ENCODE assay signal across 20 mouse cellular contexts in the genomic region with DNA sequence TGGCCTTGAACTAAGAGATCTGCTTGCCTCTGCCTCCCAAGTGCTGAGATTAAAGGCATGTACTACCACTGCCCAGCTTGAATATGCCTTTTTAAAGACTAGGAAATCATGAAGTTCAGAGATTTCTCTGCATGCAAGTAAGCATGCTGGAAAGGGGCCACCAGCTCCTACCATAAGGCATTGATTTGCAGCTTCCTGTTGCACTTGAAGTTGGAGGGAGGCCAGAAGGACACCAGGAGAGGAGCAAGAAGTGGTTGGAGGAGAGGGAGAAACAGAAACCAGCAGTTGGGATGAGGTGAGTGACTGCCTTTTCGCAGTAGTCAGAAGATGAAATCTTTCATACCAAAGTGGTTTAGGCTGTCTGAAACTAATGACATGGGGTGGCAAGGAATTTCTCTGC.
DNase-seq lines count a peak whose midpoint lies in the region; ATAC-seq lines count a peak whose summit lies in the region.
"Had no signal": no experiment of that assay in that cellular context is flagged by ENCODE, and none has a peak within 500 bp of the region (broad histone marks: within the 10 kb centered on the region; RNA-seq: fewer than 3 reads in every experiment).

No protein-coding gene starts in this region.

- H3K9me3 ChIP-seq in embryonic facial prominence, embryonic 11.5 days (replicated peaks; ENCODE audit: control insufficient read depth, low read length) = no peaks in the 10 kb centered on the region
- no peaks in the 10 kb centered on the region for H3K9me3 ChIP-seq in hindbrain, embryonic 11.5 days (ENCODE audit: control insufficient read depth, low read length)
- H3K9me3 ChIP-seq: forebrain, embryonic 13.5 days; heart, embryonic 15.5 days; limb, embryonic 12.5 days; liver, embryonic 13.5 days; neural tube, embryonic 12.5 days had no signal

- no peak overlapping the region for H3K9ac ChIP-seq in embryonic facial prominence, embryonic 11.5 days (replicated peaks; ENCODE audit: low read length)
- H3K9ac ChIP-seq in hindbrain, embryonic 11.5 days (ENCODE audit: low read depth, low read length) = no peak overlapping the region
- H3K9ac ChIP-seq: forebrain, embryonic 13.5 days; heart, embryonic 15.5 days; limb, embryonic 12.5 days; liver, embryonic 13.5 days; neural tube, embryonic 12.5 days had no signal

- H3K4me1 ChIP-seq in embryonic facial prominence, embryonic 11.5 days (ENCODE audit: control insufficient read depth, insufficient read depth, low read length) = no peaks in the 10 kb centered on the region
- no peaks in the 10 kb centered on the region for H3K4me1 ChIP-seq in hindbrain, embryonic 11.5 days (replicated peaks; ENCODE audit: control insufficient read depth, insufficient read depth, low read length)
- H3K4me1 ChIP-seq: forebrain, embryonic 13.5 days; heart, embryonic 15.5 days; limb, embryonic 12.5 days; liver, embryonic 13.5 days; neural tube, embryonic 12.5 days had no signal

- H3K4me3 ChIP-seq in embryonic facial prominence, embryonic 11.5 days (ENCODE audit: low read depth, low read length) = no peak overlapping the region
- H3K4me3 ChIP-seq in hindbrain, embryonic 11.5 days (ENCODE audit: low read depth, low read length) = no peak overlapping the region
- H3K4me3 ChIP-seq: forebrain, embryonic 13.5 days; heart, embryonic 15.5 days; limb, embryonic 12.5 days; liver, embryonic 13.5 days; neural tube, embryonic 12.5 days had no signal

- WGBS in embryonic facial prominence, embryonic 11.5 days = 61% methylated on average over 1 of the region's 1 CpGs
- 85% methylated on average over 1 of the region's 1 CpGs for WGBS in hindbrain, embryonic 11.5 days

- ATAC-seq in embryonic facial prominence, embryonic 11.5 days (replicated peaks; ENCODE audit: insufficient number of reproducible peaks, low FRiP score, low TSS enrichment, low read depth) = no peak
- no peak for ATAC-seq in hindbrain, embryonic 11.5 days (ENCODE audit: low FRiP score)
- ATAC-seq: forebrain, embryonic 13.5 days; hindbrain, postnatal 0 days; lung, postnatal 0 days; Patski had no signal

- peak; percentile 5 for DNase-seq in cerebellum, postnatal 14 days
- DNase-seq in cerebellum, adult 18-20 months = no peak
- DNase-seq in kidney, postnatal 25 days = peak; percentile 45 to 51
- no peak for DNase-seq in kidney, adult 8-10 months
- DNase-seq in embryonic facial prominence, embryonic 11.5 days (ENCODE audit: low spot score) = peak; percentile 25
- DNase-seq in hindbrain, embryonic 11.5 days (ENCODE audit: low spot score) = no peak
- DNase-seq in B cell, adult 2 months = no peak
- DNase-seq: embryo, embryonic 11 days; gastrocnemius, postnatal 10 days; liver, embryonic 13.5 days; right cerebral cortex, adult 18-20 months had no signal

- H3K36me3 ChIP-seq in embryonic facial prominence, embryonic 11.5 days (replicated peaks; ENCODE audit: control insufficient read depth, insufficient read depth, low read depth, low read length) = no peaks in the 10 kb centered on the region
- no peaks in the 10 kb centered on the region for H3K36me3 ChIP-seq in hindbrain, embryonic 11.5 days (ENCODE audit: control insufficient read depth, insufficient read depth, low read length)
- H3K36me3 ChIP-seq: heart, embryonic 15.5 days; limb, embryonic 12.5 days; liver, embryonic 13.5 days; neural tube, embryonic 12.5 days had no signal

- H3K27ac ChIP-seq in embryonic facial prominence, embryonic 11.5 days (replicated peaks; ENCODE audit: low read depth, low read length) = no peak overlapping the region
- H3K27ac ChIP-seq in hindbrain, embryonic 11.5 days (ENCODE audit: low read depth, low read length) = no peak overlapping the region
- H3K27ac ChIP-seq: forebrain, embryonic 13.5 days; heart, embryonic 15.5 days; hindbrain, postnatal 0 days; limb, embryonic 12.5 days; liver, embryonic 13.5 days; neural tube, embryonic 12.5 days; stomach, postnatal 0 days had no signal

- no peak overlapping the region for H3K4me2 ChIP-seq in embryonic facial prominence, embryonic 11.5 days (ENCODE audit: low read depth, low read length)
- H3K4me2 ChIP-seq in hindbrain, embryonic 11.5 days (replicated peaks; ENCODE audit: low read depth, low read length) = no peak overlapping the region
- H3K4me2 ChIP-seq: forebrain, embryonic 13.5 days; heart, embryonic 15.5 days; limb, embryonic 12.5 days; liver, embryonic 13.5 days; midbrain, embryonic 11.5 days; neural tube, embryonic 12.5 days had no signal

- no peaks in the 10 kb centered on the region for H3K27me3 ChIP-seq in embryonic facial prominence, embryonic 11.5 days (ENCODE audit: control insufficient read depth, insufficient read depth, low read length)
- H3K27me3 ChIP-seq in hindbrain, embryonic 11.5 days (ENCODE audit: control insufficient read depth, insufficient read depth, low read length) = no peaks in the 10 kb centered on the region
- H3K27me3 ChIP-seq: forebrain, embryonic 13.5 days; heart, embryonic 15.5 days; limb, embryonic 12.5 days; liver, embryonic 13.5 days; neural tube, embryonic 12.5 days; Patski had no signal

Comparison
In these comparisons a context has a peak if more than half of its experiments do, and no peak if none do; other contexts are left out.
1. DNase-seq: peak in cerebellum, postnatal 14 days (2 of 2), kidney, postnatal 25 days (2 of 2) and embryonic facial prominence, embryonic 11.5 days (single experiment); none in cerebellum, adult 18-20 months (0 of 2), kidney, adult 8-10 months (0 of 2), hindbrain, embryonic 11.5 days (single experiment) and B cell, adult 2 months (0 of 2).